Mouse (Mus musculus) MEL (cell line): Measurements from ENCODE around the gene A1cf. TPM values are rescaled to one million over a fixed set of nuclear protein-coding genes. Genes with fewer than 3 reads are reported as not detected.

Source experiments
- DNase-seq: peaks from one replicate; pipeline ENCODE4 v3.0.0; 2011; ENCODE audit warnings: low read depth, low spot score
- H3K27ac ChIP-seq: 2 replicates; pipeline ENCODE4 v1.5.1; 2012; ENCODE audit warnings: low read depth, mild to moderate bottlenecking, control low read depth, low read length, moderate library complexity; ENCODE audit not compliant: control insufficient read depth
- H3K27me3 ChIP-seq, 2 experiments: fragments of 150-350 bp in 1 of 2; sonication (generic) in 1 of 2; 2 replicates each; pipeline ENCODE4 v1.6.1; 2012; ENCODE audit warnings: low read length in 2 of 2, mild to moderate bottlenecking in 2 of 2, improper control_type of control experiment in 1 of 2, moderate library complexity in 1 of 2; ENCODE audit not compliant: insufficient read depth in 2 of 2, control insufficient read depth in 1 of 2
- H3K36me3 ChIP-seq, 2 experiments: 2 replicates each; pipeline ENCODE4 v1.6.1; 2012 to 2014; ENCODE audit warnings: low read length in 2 of 2, improper control_type of control experiment in 1 of 2, inconsistent platforms in 1 of 2, mild to moderate bottlenecking in 1 of 2; ENCODE audit not compliant: insufficient read depth in 2 of 2, control insufficient read depth in 1 of 2
- H3K4me1 ChIP-seq, 2 experiments: fragments of 150-350 bp in 1 of 2; sonication (generic) in 1 of 2; 2 replicates each; pipeline ENCODE4 v1.6.1; 2012; ENCODE audit warnings: low read length in 2 of 2, improper control_type of control experiment in 1 of 2, mild to moderate bottlenecking in 1 of 2; ENCODE audit not compliant: insufficient read depth in 2 of 2, control insufficient read depth in 1 of 2
- H3K4me3 ChIP-seq, 2 experiments: fragments of 150-350 bp in 1 of 2; sonication (generic) in 1 of 2; 2 replicates each; pipeline ENCODE4 v1.5.1; 2012; ENCODE audit warnings: low read depth in 2 of 2, low read length in 2 of 2, mild to moderate bottlenecking in 2 of 2, moderate library complexity in 2 of 2, control low read depth in 1 of 2, improper control_type of control experiment in 1 of 2; ENCODE audit not compliant: control insufficient read depth in 1 of 2, insufficient read depth in 1 of 2
- H3K79me2 ChIP-seq: 2 replicates; pipeline ENCODE4 v1.6.1; 2012; ENCODE audit warnings: mild to moderate bottlenecking, low read length, moderate library complexity; ENCODE audit not compliant: control insufficient read depth, poor library complexity, insufficient read depth
- H3K9ac ChIP-seq: 2 replicates; pipeline ENCODE4 v1.6.1; 2012; ENCODE audit warnings: low read depth, mild to moderate bottlenecking, control low read depth, low read length, moderate library complexity; ENCODE audit not compliant: control insufficient read depth, poor library complexity, severe bottlenecking
- H3K9me3 ChIP-seq: fragments of 150-350 bp; sonication (generic); replicated peaks from 2 replicates; pipeline ENCODE4 v1.6.1; 2012; ENCODE audit warnings: mild to moderate bottlenecking, low read length, improper control_type of control experiment, moderate library complexity; ENCODE audit not compliant: insufficient read depth
- BHLHE40 ChIP-seq: IDR thresholded peaks from 2 replicates; pipeline ENCODE4 v1.6.1; 2012; ENCODE audit warnings: low read depth, mild to moderate bottlenecking, inconsistent platforms, low read length, improper control_type of control experiment, borderline replicate concordance
- GABPA ChIP-seq: IDR thresholded peaks from 2 replicates; pipeline ENCODE4 v1.6.1; 2012; ENCODE audit warnings: low read depth, mild to moderate bottlenecking, inconsistent platforms, low read length, improper control_type of control experiment, moderate library complexity
- JUND ChIP-seq: IDR thresholded peaks from 2 replicates; pipeline ENCODE4 v1.6.1; 2011; ENCODE audit warnings: low read depth, mild to moderate bottlenecking, improper control_type of control experiment, low read length
- MAFK ChIP-seq: IDR thresholded peaks from 2 replicates; pipeline ENCODE4 v1.6.1; 2011; ENCODE audit warnings: low read depth, mild to moderate bottlenecking, low read length, improper control_type of control experiment, borderline replicate concordance
- MAX ChIP-seq: IDR thresholded peaks from 2 replicates; pipeline ENCODE4 v1.6.1; 2011; ENCODE audit warnings: low read length, improper control_type of control experiment
- MYB ChIP-seq: IDR thresholded peaks from 2 replicates; pipeline ENCODE4 v1.6.1; 2011; ENCODE audit warnings: mild to moderate bottlenecking, low read depth, low read length, improper control_type of control experiment
- MYC ChIP-seq: IDR thresholded peaks from 2 replicates; pipeline ENCODE4 v1.6.1; 2011; ENCODE audit warnings: low read depth, mild to moderate bottlenecking, low read length, improper control_type of control experiment, moderate library complexity
- NELFE ChIP-seq: IDR thresholded peaks from 2 replicates; pipeline ENCODE4 v1.6.1; 2011; ENCODE audit warnings: low read depth, low read length, improper control_type of control experiment
- POLR2AphosphoS2 ChIP-seq: IDR thresholded peaks from 2 replicates; pipeline ENCODE4 v1.6.1; 2011; ENCODE audit warnings: low read length, improper control_type of control experiment
- POLR2AphosphoS5 ChIP-seq: IDR thresholded peaks from 2 replicates; pipeline ENCODE4 v1.6.1; 2012; ENCODE audit warnings: low read depth, borderline replicate concordance, mild to moderate bottlenecking, inconsistent platforms, low read length, moderate library complexity, mixed read lengths
- SMC3 ChIP-seq: IDR thresholded peaks from 2 replicates; pipeline ENCODE4 v1.6.1; 2011; ENCODE audit warnings: low read depth, low read length, improper control_type of control experiment
- TBP ChIP-seq: IDR thresholded peaks from 2 replicates; pipeline ENCODE4 v1.8.0; 2011; ENCODE audit warnings: low read depth, low read length, improper control_type of control experiment
- TCF12 ChIP-seq: IDR thresholded peaks from 2 replicates; pipeline ENCODE4 v1.6.1; 2014; ENCODE audit warnings: low read depth, mild to moderate bottlenecking, inconsistent platforms, low read length, improper control_type of control experiment, moderate library complexity
- UBTF ChIP-seq: IDR thresholded peaks from 2 replicates; pipeline ENCODE4 v1.6.1; 2012; ENCODE audit warnings: low read depth, mild to moderate bottlenecking, inconsistent platforms, low read length, improper control_type of control experiment, moderate library complexity, borderline replicate concordance; ENCODE audit not compliant: insufficient read depth
- USF1 ChIP-seq: IDR thresholded peaks from 2 replicates; pipeline ENCODE4 v1.6.1; 2014; ENCODE audit warnings: low read depth, mild to moderate bottlenecking, inconsistent platforms, low read length, improper control_type of control experiment, moderate library complexity
- ZC3H11A ChIP-seq: IDR thresholded peaks from 2 replicates; pipeline ENCODE4 v1.6.1; 2012; ENCODE audit warnings: low read depth, mild to moderate bottlenecking, inconsistent platforms, low read length, improper control_type of control experiment
- ZKSCAN1 ChIP-seq: IDR thresholded peaks from 2 replicates; pipeline ENCODE4 v1.6.1; 2012; ENCODE audit warnings: low read depth, mild to moderate bottlenecking, inconsistent platforms, low read length, improper control_type of control experiment, moderate library complexity
- ZMIZ1 ChIP-seq: IDR thresholded peaks from 2 replicates; pipeline ENCODE4 v1.6.1; 2012; ENCODE audit warnings: low read depth, mild to moderate bottlenecking, inconsistent platforms, low read length, improper control_type of control experiment, moderate library complexity
- ZNF384 ChIP-seq: IDR thresholded peaks from 2 replicates; pipeline ENCODE4 v1.6.1; 2012; ENCODE audit warnings: low read depth, mild to moderate bottlenecking, inconsistent platforms, low read length, improper control_type of control experiment
- polyA plus RNA-seq, 2 experiments: library from polyadenylated mRNA; stranded (reverse) in 1 of 2; unstranded in 1 of 2; fragments of >175 nt in 1 of 2; fragments of >200 nt in 1 of 2; gene quantifications; 2 replicates each; pipeline versions ENCODE4 v1.2.1 to v1.2.4; 2012; ENCODE audit warnings: low replicate concordance in 2 of 2, low read depth in 1 of 2; ENCODE audit not compliant: insufficient read length in 2 of 2, insufficient read depth in 1 of 2, missing spikeins in 1 of 2
- total RNA-seq: library from RNA; depleted of rRNA; stranded (reverse); fragments of 300-350 nt; gene quantifications from 2 replicates; pipeline ENCODE4 v1.2.3, GENCODE M21; 2012

The A1cf gene
- total and polyA plus RNA-seq, 3 experiments: not detected

DNA sequence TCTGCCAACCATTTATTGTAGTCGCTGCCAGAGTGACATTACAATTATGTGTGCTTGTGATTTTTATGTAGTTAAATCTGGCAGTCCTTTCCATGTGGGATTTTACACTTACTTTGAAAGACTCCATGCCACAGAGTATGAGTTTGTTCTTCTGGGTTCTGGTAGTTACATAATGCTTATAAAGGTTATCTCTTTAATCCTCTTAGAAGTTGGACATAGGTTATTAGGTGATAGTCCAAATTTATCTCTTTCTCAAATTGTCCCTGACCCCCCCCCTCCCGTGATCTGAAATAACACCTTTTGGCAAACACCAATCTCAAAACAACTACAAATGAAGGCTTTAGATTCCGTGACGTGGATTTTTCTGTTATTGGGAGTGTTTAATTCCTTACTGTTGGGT, 16.0 kb downstream of the A1cf start:
- no peaks in the 10 kb centered on the region for H3K79me2 ChIP-seq
- H3K9me3 ChIP-seq: no peaks in the 10 kb centered on the region
- no peak for DNase-seq
- no peaks in the 10 kb centered on the region for H3K4me1 ChIP-seq
- H3K27me3 ChIP-seq: no peaks in the 10 kb centered on the region
- TF ChIP-seq MAFK (no peak), ZMIZ1 (no peak), MYB (no peak), TCF12 (no peak), UBTF (no peak), JUND (no peak), NELFE (no peak), POLR2AphosphoS5 (no peak), TBP (no peak), MAX (no peak), ZNF384 (no peak), USF1 (no peak), ZKSCAN1 (no peak), BHLHE40 (no peak), SMC3 (no peak), GABPA (no peak), POLR2AphosphoS2 (no peak), MYC (no peak), ZC3H11A (no peak)
- no peak overlapping the region for H3K9ac ChIP-seq
- H3K36me3 ChIP-seq: no peaks in the 10 kb centered on the region
- no peak overlapping the region for H3K27ac ChIP-seq
- no peak overlapping the region for H3K4me3 ChIP-seq

DNA sequence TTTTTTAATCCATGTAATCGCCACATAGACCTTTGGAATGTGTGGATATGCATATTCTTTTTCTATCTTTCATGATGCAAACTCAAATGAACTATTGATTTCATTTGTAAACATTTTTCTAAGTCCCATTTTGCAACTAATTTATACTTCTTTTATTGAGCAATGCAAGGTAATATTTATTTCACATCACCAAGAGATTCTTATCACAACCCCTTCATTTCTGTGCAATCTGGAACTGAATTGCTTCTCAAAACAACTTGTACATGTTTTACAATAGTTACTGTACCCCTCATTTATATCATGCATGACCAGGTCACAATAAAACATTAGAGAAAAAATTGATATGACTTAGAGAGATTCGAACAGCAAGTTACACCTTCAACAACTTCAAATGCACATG, 18.7 kb downstream of the A1cf start:
- no peak overlapping the region for H3K4me3 ChIP-seq
- TF ChIP-seq JUND: no peak
- TF ChIP-seq, all 39 proteins: peak for 0
- H3K36me3 ChIP-seq: no peaks in the 10 kb centered on the region
- H3K9me3 ChIP-seq: no peaks in the 10 kb centered on the region
- H3K4me1 ChIP-seq: no peaks in the 10 kb centered on the region
- no peak overlapping the region for H3K27ac ChIP-seq
- H3K79me2 ChIP-seq: no peaks in the 10 kb centered on the region
- no peak for DNase-seq
- no peaks in the 10 kb centered on the region for H3K27me3 ChIP-seq
- no peak overlapping the region for H3K9ac ChIP-seq
